Mouse (Mus musculus): Measurements from ENCODE around the gene Aqp5. TPM values are rescaled to one million over a fixed set of nuclear protein-coding genes. Genes with fewer than 3 reads are reported as not detected.
A peak's percentile ranks its signal among the peaks of the same experiment; 100 is the strongest.

The Aqp5 gene
- polyA plus RNA-seq, 1 experiment = not detected

DNA sequence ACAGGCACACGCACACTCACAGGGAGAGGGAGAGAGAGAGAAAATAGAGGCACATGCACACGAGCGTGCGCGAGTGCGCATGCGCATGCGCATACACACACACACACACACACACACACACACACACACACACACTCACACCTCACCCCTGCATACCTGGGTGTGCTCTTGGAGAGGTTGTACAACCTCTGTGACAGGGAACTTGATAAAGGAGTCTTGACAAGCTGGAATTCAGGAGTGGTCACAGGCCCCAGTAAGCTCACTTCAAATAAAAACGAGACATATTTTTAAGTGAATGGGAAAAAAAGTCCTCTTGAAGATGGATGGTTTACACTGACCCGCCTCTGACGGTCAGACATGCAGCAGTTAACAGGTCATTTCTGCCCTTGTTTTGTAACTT lies 31.5 kb downstream of the Aqp5 start:
- H3K4me1 ChIP-seq (ENCODE audit: control insufficient read depth, insufficient read depth, low read length) = no peaks in the 10 kb centered on the region
- no peak overlapping the region for H3K27ac ChIP-seq (ENCODE audit: control insufficient read depth, insufficient read depth, low read depth, low read length, poor library complexity)
- no peak overlapping the region for H3K4me3 ChIP-seq (replicated peaks; ENCODE audit: control insufficient read depth, low read depth, low read length)
- TF ChIP-seq POLR2A (IDR thresholded peaks at IDR 0.05; ENCODE audit: borderline replicate concordance, control insufficient read depth, low read depth, low read length) = no peak
- no peak for TF ChIP-seq CTCF (IDR thresholded peaks at IDR 0.05; ENCODE audit: control insufficient read depth, insufficient read depth, low read length)
- 92% methylated on average over 11 of the region's 11 CpGs for WGBS

DNA sequence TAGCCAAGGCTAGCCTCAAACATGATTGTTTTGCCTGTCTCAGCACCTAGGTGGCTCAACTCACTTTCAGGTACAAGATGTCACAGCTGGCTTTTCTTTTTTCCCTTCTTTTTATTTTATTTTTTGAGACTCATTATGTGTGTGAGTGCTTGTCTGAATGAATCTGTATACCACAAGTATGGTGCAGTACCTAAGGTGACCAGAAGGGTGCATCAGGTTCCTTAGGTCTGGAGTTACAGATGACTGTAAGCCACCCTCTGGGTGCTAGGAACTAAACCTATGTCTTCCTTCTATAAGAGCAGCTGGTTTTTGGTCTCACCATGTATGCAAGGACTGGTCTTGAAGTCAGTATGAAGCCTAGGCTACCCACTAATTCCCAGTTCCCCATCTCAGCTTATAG lies 41.0 kb downstream of the Aqp5 start:
- TF ChIP-seq POLR2A (IDR thresholded peaks at IDR 0.05; ENCODE audit: borderline replicate concordance, control insufficient read depth, low read depth, low read length) (no peak), CTCF (IDR thresholded peaks at IDR 0.05; ENCODE audit: control insufficient read depth, insufficient read depth, low read length) (0 out of 2 replicates have a peak, but pooled peaks have one; percentile 5)
- Histone ChIP-seq H3K4me3 (replicated peaks; ENCODE audit: control insufficient read depth, low read depth, low read length) (no peak overlapping the region), H3K27ac (ENCODE audit: control insufficient read depth, insufficient read depth, low read depth, low read length, poor library complexity) (no peak overlapping the region), H3K4me1 (ENCODE audit: control insufficient read depth, insufficient read depth, low read length) (no peaks in the 10 kb centered on the region)

DNA sequence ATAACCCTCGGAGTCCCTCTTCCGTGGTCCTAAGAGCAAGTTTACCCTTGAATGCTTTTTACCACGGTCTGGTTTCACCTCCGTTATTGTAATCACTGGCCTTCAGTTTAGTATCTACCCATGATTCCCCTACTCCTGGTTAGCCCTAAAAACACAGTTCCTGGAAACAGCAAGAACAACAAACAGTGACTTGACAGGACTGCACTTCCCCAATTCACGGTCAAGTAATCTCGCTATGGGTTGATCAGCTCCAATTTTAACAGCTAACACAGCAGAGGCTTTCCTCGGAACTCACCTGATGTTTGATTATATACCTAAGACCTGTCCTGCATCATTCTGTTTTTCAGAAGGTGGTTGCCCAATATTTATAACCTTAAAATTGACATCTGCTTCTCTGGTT lies 44.1 kb downstream of the Aqp5 start:
- TF ChIP-seq CTCF (IDR thresholded peaks at IDR 0.05; ENCODE audit: control insufficient read depth, insufficient read depth, low read length) (no peak), POLR2A (IDR thresholded peaks at IDR 0.05; ENCODE audit: borderline replicate concordance, control insufficient read depth, low read depth, low read length) (no peak)
- no peaks in the 10 kb centered on the region for H3K4me1 ChIP-seq (ENCODE audit: control insufficient read depth, insufficient read depth, low read length)
- WGBS = 51% methylated on average over 7 of the region's 7 CpGs
- H3K4me3 ChIP-seq (replicated peaks; ENCODE audit: control insufficient read depth, low read depth, low read length) = no peak overlapping the region
- H3K27ac ChIP-seq (ENCODE audit: control insufficient read depth, insufficient read depth, low read depth, low read length, poor library complexity) = no peak overlapping the region

DNA sequence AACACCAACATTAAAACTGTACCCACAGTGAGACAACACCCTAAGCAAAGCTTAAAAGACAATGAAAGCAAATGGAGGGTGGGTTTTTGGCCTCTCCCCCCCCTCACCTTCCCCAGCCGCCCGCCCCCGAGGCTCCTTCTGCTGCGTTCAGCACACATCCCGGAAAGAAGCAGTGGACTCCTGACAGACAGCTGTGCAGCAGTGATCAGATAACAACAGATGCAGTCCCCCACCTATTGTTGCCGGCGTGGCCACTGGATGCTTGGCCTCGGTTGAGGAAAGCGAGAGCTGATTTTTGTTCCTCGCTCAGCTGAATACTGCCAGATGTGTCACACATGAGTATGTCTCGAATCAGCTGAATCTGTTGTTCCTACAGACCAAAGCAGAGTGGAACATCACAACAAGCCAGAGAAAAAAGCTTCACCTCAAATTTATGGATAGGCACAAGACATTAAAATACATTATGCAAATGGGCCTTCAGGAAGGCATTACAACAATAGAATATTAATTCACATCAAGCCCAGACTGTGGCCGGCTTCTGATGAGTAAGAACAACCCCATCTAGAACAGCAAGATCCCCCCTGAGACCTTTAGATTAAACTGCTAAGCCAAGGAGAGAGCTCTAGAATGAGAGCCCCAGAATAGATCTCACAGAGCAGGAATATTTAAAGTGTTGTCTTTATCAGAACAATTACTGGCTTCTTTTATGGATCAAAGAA lies 47.0 kb downstream of the Aqp5 start:
- whole genome bisulfite sequencing = 95% methylated on average over 12 of the region's 12 CpGs
- Histone ChIP-seq H3K27ac (ENCODE audit: control insufficient read depth, insufficient read depth, low read depth, low read length, poor library complexity) (no peak overlapping the region), H3K4me1 (ENCODE audit: control insufficient read depth, insufficient read depth, low read length) (no peaks in the 10 kb centered on the region), H3K4me3 (replicated peaks; ENCODE audit: control insufficient read depth, low read depth, low read length) (no peak overlapping the region)
- no peak for TF ChIP-seq CTCF (IDR thresholded peaks at IDR 0.05; ENCODE audit: control insufficient read depth, insufficient read depth, low read length)
- no peak for TF ChIP-seq POLR2A (IDR thresholded peaks at IDR 0.05; ENCODE audit: borderline replicate concordance, control insufficient read depth, low read depth, low read length)

DNA sequence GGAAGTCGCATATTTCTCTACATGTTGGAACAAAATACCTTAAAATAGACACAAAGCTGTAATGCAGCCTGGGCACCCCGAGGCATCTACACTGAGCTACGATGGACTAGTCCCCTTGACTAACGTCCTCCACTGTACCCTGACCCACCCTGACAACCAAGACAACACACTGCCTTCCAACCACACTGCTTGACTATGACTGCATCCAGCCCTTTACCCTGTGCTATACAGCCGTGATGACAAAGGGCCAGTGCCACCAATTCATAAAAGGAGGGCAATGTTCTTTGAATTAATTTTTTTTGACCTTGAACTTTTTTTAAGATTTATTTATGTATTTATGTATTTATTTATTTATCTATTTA lies 47.5 kb downstream of the Aqp5 start:
- TF ChIP-seq POLR2A (IDR thresholded peaks at IDR 0.05; ENCODE audit: borderline replicate concordance, control insufficient read depth, low read depth, low read length) = no peak
- no peak for TF ChIP-seq CTCF (IDR thresholded peaks at IDR 0.05; ENCODE audit: control insufficient read depth, insufficient read depth, low read length)
- no peak overlapping the region for H3K4me3 ChIP-seq (replicated peaks; ENCODE audit: control insufficient read depth, low read depth, low read length)
- H3K4me1 ChIP-seq (ENCODE audit: control insufficient read depth, insufficient read depth, low read length) = no peaks in the 10 kb centered on the region
- WGBS = 96% methylated on average over 5 of the region's 5 CpGs
- H3K27ac ChIP-seq (ENCODE audit: control insufficient read depth, insufficient read depth, low read depth, low read length, poor library complexity) = no peak overlapping the region

DNA sequence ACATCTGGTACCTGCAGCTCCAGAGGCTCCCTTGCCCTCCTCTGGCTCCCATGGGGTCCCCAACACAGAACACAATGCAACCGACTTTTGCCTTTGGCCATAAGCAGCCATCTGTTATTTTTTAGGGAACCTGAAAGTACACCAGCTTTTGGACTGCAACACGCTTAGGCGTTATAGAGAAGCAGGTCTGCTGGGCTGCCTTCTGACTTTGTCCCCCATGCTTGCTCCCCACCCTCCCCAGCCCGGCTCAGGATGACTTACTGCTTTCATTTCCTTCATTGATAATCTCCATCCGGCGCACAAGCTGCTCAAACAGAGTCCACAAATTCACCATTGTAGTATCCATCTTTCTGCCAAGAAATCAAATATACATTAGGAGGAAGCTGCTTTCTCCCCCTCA lies 52.0 kb downstream of the Aqp5 start:
- Histone ChIP-seq H3K27ac (ENCODE audit: control insufficient read depth, insufficient read depth, low read depth, low read length, poor library complexity) (peak overlapping the region; percentile 60; the same call in 1 of the 2 replicates), H3K4me3 (replicated peaks; ENCODE audit: control insufficient read depth, low read depth, low read length) (no peak overlapping the region), H3K4me1 (ENCODE audit: control insufficient read depth, insufficient read depth, low read length) (peaks cover 1% of the 10 kb centered on the region; the same call in 1 of the 2 replicates)
- WGBS = 55% methylated on average over 6 of the region's 6 CpGs
- no peak for TF ChIP-seq CTCF (IDR thresholded peaks at IDR 0.05; ENCODE audit: control insufficient read depth, insufficient read depth, low read length)
- no peak for TF ChIP-seq POLR2A (IDR thresholded peaks at IDR 0.05; ENCODE audit: borderline replicate concordance, control insufficient read depth, low read depth, low read length)

DNA sequence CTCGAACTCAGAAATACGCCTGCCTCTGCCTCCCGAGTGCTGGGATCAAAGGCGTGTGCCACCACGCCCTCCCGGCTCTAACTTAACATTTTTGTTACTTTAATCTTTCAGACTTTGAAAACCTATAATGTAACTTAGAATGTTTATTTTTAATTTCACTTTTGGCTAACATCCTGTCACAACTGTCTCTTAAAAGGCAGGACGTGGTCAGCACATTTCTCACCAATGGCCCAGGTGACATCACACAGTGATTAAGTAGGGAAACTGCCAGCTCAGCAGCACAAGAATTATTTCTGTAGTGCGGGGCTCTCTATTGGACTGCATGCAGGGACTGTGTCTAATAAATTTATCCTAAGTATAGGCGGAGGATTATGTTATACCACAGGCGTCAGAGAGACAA lies 53.2 kb downstream of the Aqp5 start:
- WGBS = 81% methylated on average over 10 of the region's 10 CpGs
- H3K27ac ChIP-seq (ENCODE audit: control insufficient read depth, insufficient read depth, low read depth, low read length, poor library complexity) = no peak overlapping the region
- H3K4me3 ChIP-seq (replicated peaks; ENCODE audit: control insufficient read depth, low read depth, low read length) = no peak overlapping the region
- TF ChIP-seq POLR2A (IDR thresholded peaks at IDR 0.05; ENCODE audit: borderline replicate concordance, control insufficient read depth, low read depth, low read length) (no peak), CTCF (IDR thresholded peaks at IDR 0.05; ENCODE audit: control insufficient read depth, insufficient read depth, low read length) (no peak)
- H3K4me1 ChIP-seq (ENCODE audit: control insufficient read depth, insufficient read depth, low read length) = peaks cover 1% of the 10 kb centered on the region; the same call in 1 of the 2 replicates

Other genes with a start within 250 kb of the Aqp5 start
- 13.0 and 17.7 TPM in 2 replicates for gene Fmnl3, start 220.3 kb upstream of the Aqp5 start, polyA plus RNA-seq (2011; ENCODE audit: insufficient read depth, insufficient read length, low replicate concordance, missing spikeins)
- gene Tmbim6, start 197.9 kb upstream of the Aqp5 start, polyA plus RNA-seq (2011; ENCODE audit: insufficient read depth, insufficient read length, low replicate concordance, missing spikeins) = 93.5 and 146 TPM in 2 replicates
- 2.2 and 4.0 TPM in 2 replicates for gene Nckap5l, start 133.0 kb upstream of the Aqp5 start, polyA plus RNA-seq (2011; ENCODE audit: insufficient read depth, insufficient read length, low replicate concordance, missing spikeins)
- gene Bcdin3d, start 116.1 kb upstream of the Aqp5 start, polyA plus RNA-seq (2011; ENCODE audit: insufficient read depth, insufficient read length, low replicate concordance, missing spikeins) = 7.2 and 13.4 TPM in 2 replicates
- 0.35 TPM in 1 of 2 replicates, not detected in the other for gene Faim2, start 62.6 kb upstream of the Aqp5 start, polyA plus RNA-seq (2011; ENCODE audit: insufficient read depth, insufficient read length, low replicate concordance, missing spikeins)
- gene Aqp2, start 11.7 kb upstream of the Aqp5 start, polyA plus RNA-seq (2011; ENCODE audit: insufficient read depth, insufficient read length, low replicate concordance, missing spikeins) = not detected in 2 replicates
- gene Aqp6, start 10.6 kb downstream of the Aqp5 start, polyA plus RNA-seq (2011; ENCODE audit: insufficient read depth, insufficient read length, low replicate concordance, missing spikeins) = not detected in 2 replicates
- gene Racgap1, start 60.9 kb downstream of the Aqp5 start, polyA plus RNA-seq (2011; ENCODE audit: insufficient read depth, insufficient read length, low replicate concordance, missing spikeins) = 57.9 and 66.4 TPM in 2 replicates
- 4.7 TPM in 1 of 2 replicates, not detected in the other for gene Asic1, start 79.6 kb downstream of the Aqp5 start, polyA plus RNA-seq (2011; ENCODE audit: insufficient read depth, insufficient read length, low replicate concordance, missing spikeins)
- gene Smarcd1, start 111.3 kb downstream of the Aqp5 start, polyA plus RNA-seq (2011; ENCODE audit: insufficient read depth, insufficient read length, low replicate concordance, missing spikeins) = 10.1 and 10.7 TPM in 2 replicates
- not detected in 2 replicates for gene Gm17349, start 114.7 kb downstream of the Aqp5 start, polyA plus RNA-seq (2011; ENCODE audit: insufficient read depth, insufficient read length, low replicate concordance, missing spikeins)
- 6.6 and 9.3 TPM in 2 replicates for gene Gpd1, start 126.7 kb downstream of the Aqp5 start, polyA plus RNA-seq (2011; ENCODE audit: insufficient read depth, insufficient read length, low replicate concordance, missing spikeins)
- 42.7 and 80.8 TPM in 2 replicates for gene Cox14, start 134.8 kb downstream of the Aqp5 start, polyA plus RNA-seq (2011; ENCODE audit: insufficient read depth, insufficient read length, low replicate concordance, missing spikeins)
- gene Cers5, start 182.1 kb downstream of the Aqp5 start, polyA plus RNA-seq (2011; ENCODE audit: insufficient read depth, insufficient read length, low replicate concordance, missing spikeins) = 10.8 and 33.1 TPM in 2 replicates

Data from bone marrow, adult 2 months (tissue).